Mouse (Mus musculus) thymus, postnatal 14 days (tissue): ENCODE measurements around the gene Ldb3.
A peak's percentile ranks its signal among the peaks of the same experiment; 100 is the strongest.

Experiments
- DNase-seq: peaks from one replicate; pipeline ENCODE4 v3.0.0; 2021

Ldb3 gene

GRCm38 (mm10) chr14:34505309-34505708 lies 83.2 kb downstream of the Ldb3 start:
- no peak for DNase-seq

GRCm38 (mm10) chr14:34504377-34504776 lies 84.1 kb downstream of the Ldb3 start:
- no peak for DNase-seq

DNA sequence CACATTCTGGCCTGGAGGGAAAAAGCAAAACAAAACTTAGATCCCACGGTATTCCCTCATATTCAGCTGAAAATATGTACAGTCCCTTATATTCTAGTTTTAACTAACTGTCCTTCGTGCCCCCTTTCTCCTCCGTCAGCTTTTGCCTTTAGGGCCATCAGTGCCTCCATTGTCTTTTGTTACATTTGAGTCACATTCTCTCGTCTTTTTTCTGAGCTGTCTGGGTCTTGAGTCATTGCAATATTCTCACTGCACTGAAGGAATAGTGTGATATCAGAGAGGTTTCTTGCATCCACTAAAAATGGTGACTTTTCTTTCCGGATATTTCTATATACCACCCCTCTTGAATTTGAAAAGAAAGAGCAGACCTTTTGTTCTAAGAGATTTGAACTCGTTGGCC lies 84.7 kb downstream of the Ldb3 start:
- DNase-seq: no peak

- DNase-seq: no peak
These were observed 85.2 kb downstream of the Ldb3 start, which contains the start of gene Bmpr1a for GRCm38 (mm10) chr14:34503325-34503647. Gene Bmpr1a (minus strand): TSS chr14:34503341.

GRCm38 (mm10) chr14:34502475-34503324 lies 85.8 kb downstream of the Ldb3 start:
- peak; percentile 85 for DNase-seq

- DNase-seq: peak; percentile 40
These were observed 86.5 kb downstream of the Ldb3 start for GRCm38 (mm10) chr14:34501804-34502474.

GRCm38 (mm10) chr14:34501447-34501803 lies 87.1 kb downstream of the Ldb3 start:
- DNase-seq: peak; percentile 6

GRCm38 (mm10) chr14:34500309-34500708 lies 88.2 kb downstream of the Ldb3 start:
- no peak for DNase-seq

GRCm38 (mm10) chr14:34499664-34500063 lies 88.8 kb downstream of the Ldb3 start:
- DNase-seq: no peak

DNA sequence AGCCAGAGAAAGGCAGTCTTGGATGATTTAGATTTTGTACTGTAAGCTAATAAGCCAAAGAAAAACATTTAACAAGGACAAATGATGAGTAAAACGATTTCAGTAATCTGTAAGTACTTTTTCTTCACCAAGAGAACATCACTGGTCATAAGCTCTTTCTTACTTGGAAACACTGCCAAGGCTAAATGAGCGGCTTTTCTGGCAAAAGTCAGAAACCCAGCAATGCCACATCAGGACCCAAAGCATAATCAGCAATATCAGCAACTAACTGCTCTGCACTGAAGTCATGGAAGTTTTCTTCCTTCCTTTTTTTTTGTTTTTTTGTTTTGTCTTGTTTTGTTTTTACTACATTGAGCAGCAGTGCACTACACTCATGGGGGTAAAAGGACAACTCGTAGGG lies 91.1 kb downstream of the Ldb3 start:
- DNase-seq: no peak

DNA sequence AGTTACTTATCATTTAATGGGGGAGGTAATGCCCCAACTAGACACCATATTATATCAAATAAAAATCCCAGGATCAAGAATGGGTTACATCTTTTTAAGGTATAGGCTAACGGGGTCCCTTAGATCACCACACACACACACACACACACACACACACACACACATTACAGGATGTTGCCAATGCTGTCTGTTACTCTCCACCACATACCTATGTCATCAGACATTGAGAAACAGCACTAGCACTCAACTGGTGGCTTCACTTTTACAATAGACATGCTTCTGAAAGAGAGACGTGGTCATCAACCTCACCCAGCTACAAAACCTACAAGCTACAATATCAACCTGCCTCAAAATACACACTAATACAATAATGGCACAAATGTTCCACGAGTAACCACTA lies 94.8 kb downstream of the Ldb3 start:
- no peak for DNase-seq

GRCm38 (mm10) chr14:34492688-34493087 lies 95.8 kb downstream of the Ldb3 start:
- no peak for DNase-seq

DNA sequence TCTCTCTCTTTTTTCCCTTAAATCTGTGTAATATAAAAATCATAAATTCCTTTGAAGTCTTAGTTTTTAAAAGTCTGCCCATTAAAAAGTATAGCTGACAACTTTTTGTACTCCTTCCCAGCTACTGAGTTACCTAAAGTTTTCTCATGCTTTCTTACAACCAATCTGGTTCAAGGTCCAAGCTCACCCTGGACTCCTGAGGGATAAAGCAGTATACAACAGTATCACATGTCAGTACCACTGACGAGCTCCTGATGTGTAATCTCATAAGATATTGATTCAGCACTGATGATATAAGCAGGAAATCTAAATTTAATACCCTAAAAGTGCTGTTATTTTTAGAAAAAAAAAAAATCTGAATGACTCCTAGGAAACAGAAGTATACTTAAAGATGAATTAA lies 97.5 kb downstream of the Ldb3 start:
- DNase-seq: no peak

- no peak for DNase-seq
These were observed 98.6 kb downstream of the Ldb3 start for GRCm38 (mm10) chr14:34489928-34490327.

GRCm38 (mm10) chr14:34486169-34486568 lies 102.3 kb downstream of the Ldb3 start:
- no peak for DNase-seq

- DNase-seq: no peak
These were observed 104.8 kb downstream of the Ldb3 start for GRCm38 (mm10) chr14:34483469-34484341.
